Mouse (Mus musculus) induced T-regulatory cell, adult 2 months (primary cell): ENCODE results near the gene Zfp61.

ENCODE experiments used
- DNase-seq: peaks from one replicate; pipeline ENCODE4 v3.0.0-alpha.2; 2012; ENCODE audit warnings: low read depth

Zfp61 gene

GRCm38 (mm10) chr7:24259306-24259999 lies 41.6 kb downstream of the Zfp61 start:
- DNase-seq = no peak

DNA sequence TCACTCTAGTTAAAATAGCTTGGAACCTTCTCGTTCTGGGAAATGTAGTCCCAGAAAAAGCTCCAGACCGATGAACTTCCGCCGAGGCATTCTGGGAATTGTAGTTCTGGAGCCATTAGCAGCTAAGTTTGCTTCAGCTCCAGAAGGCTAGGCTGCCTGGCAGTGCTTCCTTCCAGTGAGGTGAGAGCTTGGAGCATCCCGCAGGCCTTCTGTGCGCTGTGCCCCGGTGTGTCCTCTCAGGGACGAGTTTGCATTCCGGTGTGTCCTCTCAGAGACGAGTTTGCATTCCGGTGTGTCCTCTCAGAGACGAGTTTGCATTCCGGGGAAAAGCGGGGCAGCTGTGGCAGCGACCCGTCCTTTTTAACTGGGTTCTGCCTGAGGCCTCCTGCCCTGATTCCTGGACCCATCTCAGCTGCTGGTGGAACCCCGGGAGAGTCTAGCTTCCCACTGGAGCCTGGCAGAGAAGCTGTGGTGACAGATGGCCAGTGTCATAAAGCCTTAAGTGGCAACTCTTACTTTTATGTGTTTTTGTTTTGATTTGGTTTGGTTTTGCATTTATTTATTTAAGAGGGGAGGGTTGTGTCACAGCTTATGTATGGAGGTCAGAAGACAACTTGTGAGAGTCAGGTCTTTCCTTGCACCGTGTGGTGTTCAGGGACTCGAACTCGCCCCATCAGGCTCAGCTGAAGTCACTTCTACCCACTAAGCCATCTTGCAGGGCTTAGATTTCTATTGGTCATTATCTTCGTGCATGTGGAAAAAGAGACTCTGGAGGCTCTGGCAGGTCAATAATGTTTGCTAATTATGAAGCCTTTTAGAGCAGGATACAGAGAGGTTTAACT lies 46.2 kb downstream of the Zfp61 start, which contains the start of gene Zfp108:
Zfp108 (plus strand) TSS at position 162 of the 842 bp plus-strand sequence.
- DNase-seq = peak; percentile 38

DNA sequence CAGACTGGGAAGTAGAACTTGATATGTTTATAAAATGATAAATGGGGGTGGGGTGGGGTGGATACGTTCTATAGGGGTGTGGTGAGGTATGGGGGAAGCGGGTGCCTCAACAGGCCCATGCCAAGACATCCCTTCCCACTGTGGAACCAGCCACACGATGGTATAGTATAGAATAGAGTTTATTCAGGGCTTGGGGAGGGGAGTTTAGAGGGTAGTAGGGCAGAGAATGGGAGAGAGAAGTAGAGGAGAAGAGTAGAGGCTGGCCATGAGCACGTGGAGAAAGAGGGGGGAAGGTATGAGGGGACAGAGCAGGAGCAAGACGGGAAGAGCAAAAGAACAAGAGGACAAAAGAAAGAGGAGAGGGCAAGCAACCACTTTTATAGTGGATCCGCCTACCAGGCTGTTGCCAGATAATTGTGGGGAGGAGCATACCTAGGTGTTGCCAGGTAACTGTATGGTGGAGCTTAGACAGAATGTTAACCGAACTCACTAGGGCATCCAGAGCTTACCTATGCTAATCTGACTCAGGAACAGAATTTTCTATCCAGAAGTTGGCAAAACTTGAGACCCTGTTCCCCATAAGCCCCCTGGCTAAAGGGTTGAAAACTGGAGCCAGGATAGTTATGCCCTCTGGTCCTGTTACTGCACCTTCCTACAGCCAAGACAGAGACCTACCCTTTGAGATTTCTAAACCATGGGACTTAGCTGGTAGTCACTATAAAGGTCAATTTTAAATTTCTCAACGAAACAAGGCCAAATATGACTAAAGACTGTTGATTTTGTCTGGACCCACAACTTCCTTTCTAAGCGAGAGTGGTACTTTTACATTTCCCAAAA lies 47.0 kb downstream of the Zfp61 start:
- DNase-seq = no peak
